Mouse (Mus musculus) myocyte (in vitro differentiated cells): ENCODE data around the gene S100a2. TPM values are rescaled to one million over a fixed set of nuclear protein-coding genes. Genes with fewer than 3 reads are reported as not detected.

Source experiments
- H3K27me3 ChIP-seq: one replicate; pipeline ENCODE4 v1.6.1; 2011; ENCODE audit not compliant: control insufficient read depth, insufficient read depth, insufficient read length
- H3K36me3 ChIP-seq: one replicate; pipeline ENCODE4 v1.6.1; 2011; ENCODE audit not compliant: control insufficient read depth, insufficient read depth
- H3K4me2 ChIP-seq: one replicate; pipeline ENCODE4 v1.6.1; 2011; ENCODE audit warnings: low read depth, control low read depth
- H3K4me3 ChIP-seq: one replicate; pipeline ENCODE4 v1.5.1; 2011; ENCODE audit warnings: mild to moderate bottlenecking, control low read depth, moderate library complexity
- H3K79me2 ChIP-seq: one replicate; pipeline ENCODE4 v1.6.1; 2011; ENCODE audit not compliant: control insufficient read depth, insufficient read depth
- H3ac ChIP-seq: one replicate; pipeline ENCODE4 v1.6.1; 2011; ENCODE audit not compliant: control insufficient read depth, insufficient read length
- CEBPB ChIP-seq: IDR thresholded peaks from 2 replicates; pipeline ENCODE4 v1.6.1; 2011; ENCODE audit warnings: mild to moderate bottlenecking, moderate library complexity; ENCODE audit not compliant: poor library complexity, insufficient read depth, severe bottlenecking
- E2F4 ChIP-seq: IDR thresholded peaks from one replicate; pipeline ENCODE4 v1.6.1; 2011; ENCODE audit warnings: mild to moderate bottlenecking, control low read depth, moderate library complexity; ENCODE audit not compliant: insufficient read depth
- MAX ChIP-seq: IDR thresholded peaks from one replicate; pipeline ENCODE4 v1.6.1; 2011; ENCODE audit warnings: low read depth, mild to moderate bottlenecking, control low read depth
- MYOD1 ChIP-seq, 3 experiments: IDR thresholded peaks; one replicate each; pipeline ENCODE4 v1.6.1; 2011; ENCODE audit warnings: control low read depth in 2 of 3, low read depth in 2 of 3, mild to moderate bottlenecking in 2 of 3, moderate library complexity in 1 of 3; ENCODE audit not compliant: insufficient read length in 2 of 3, control insufficient read depth in 1 of 3
- MYOG ChIP-seq, 3 experiments: IDR thresholded peaks; one replicate each; pipeline ENCODE4 v1.6.1; 2011; ENCODE audit warnings: control low read depth in 2 of 3, low read depth in 2 of 3, mild to moderate bottlenecking in 2 of 3; ENCODE audit not compliant: insufficient read length in 2 of 3, control insufficient read depth in 1 of 3, insufficient read depth in 1 of 3
- POLR2A ChIP-seq: IDR thresholded peaks from one replicate; pipeline ENCODE4 v1.6.1; 2011; ENCODE audit warnings: low read depth, mild to moderate bottlenecking, control low read depth, moderate library complexity; ENCODE audit not compliant: insufficient read length
- POLR2AphosphoS2 ChIP-seq: IDR thresholded peaks from one replicate; pipeline ENCODE4 v1.6.1; 2011; ENCODE audit warnings: low read depth, control low read depth; ENCODE audit not compliant: insufficient read length
- REST ChIP-seq: IDR thresholded peaks from one replicate; pipeline ENCODE4 v1.6.1; 2011; ENCODE audit warnings: mild to moderate bottlenecking, control low read depth, moderate library complexity; ENCODE audit not compliant: insufficient read depth, insufficient read length
- SRF ChIP-seq: IDR thresholded peaks from one replicate; pipeline ENCODE4 v1.6.1; 2011; ENCODE audit warnings: low read depth; ENCODE audit not compliant: control insufficient read depth, insufficient read length
- TCF12 ChIP-seq: IDR thresholded peaks from one replicate; pipeline ENCODE4 v1.6.1; 2011; ENCODE audit warnings: mild to moderate bottlenecking, control low read depth; ENCODE audit not compliant: poor library complexity, insufficient read depth, severe bottlenecking
- TCF3 ChIP-seq: IDR thresholded peaks from one replicate; pipeline ENCODE4 v1.6.1; 2011; ENCODE audit warnings: low read depth, control low read depth; ENCODE audit not compliant: insufficient read length
- USF1 ChIP-seq: IDR thresholded peaks from one replicate; pipeline ENCODE4 v1.6.1; 2011; ENCODE audit warnings: low read depth, mild to moderate bottlenecking, control low read depth, moderate library complexity
- polyA plus RNA-seq: library from polyadenylated mRNA; unstranded; fragments of >200 nt; fragmentation: generic; extraction: Trizol; gene quantifications from one replicate; pipeline ENCODE4 v1.2.1, GENCODE M21; 2012; ENCODE audit warnings: missing spikeins

The S100a2 gene
- polyA plus RNA-seq, 1 experiment: not detected

DNA sequence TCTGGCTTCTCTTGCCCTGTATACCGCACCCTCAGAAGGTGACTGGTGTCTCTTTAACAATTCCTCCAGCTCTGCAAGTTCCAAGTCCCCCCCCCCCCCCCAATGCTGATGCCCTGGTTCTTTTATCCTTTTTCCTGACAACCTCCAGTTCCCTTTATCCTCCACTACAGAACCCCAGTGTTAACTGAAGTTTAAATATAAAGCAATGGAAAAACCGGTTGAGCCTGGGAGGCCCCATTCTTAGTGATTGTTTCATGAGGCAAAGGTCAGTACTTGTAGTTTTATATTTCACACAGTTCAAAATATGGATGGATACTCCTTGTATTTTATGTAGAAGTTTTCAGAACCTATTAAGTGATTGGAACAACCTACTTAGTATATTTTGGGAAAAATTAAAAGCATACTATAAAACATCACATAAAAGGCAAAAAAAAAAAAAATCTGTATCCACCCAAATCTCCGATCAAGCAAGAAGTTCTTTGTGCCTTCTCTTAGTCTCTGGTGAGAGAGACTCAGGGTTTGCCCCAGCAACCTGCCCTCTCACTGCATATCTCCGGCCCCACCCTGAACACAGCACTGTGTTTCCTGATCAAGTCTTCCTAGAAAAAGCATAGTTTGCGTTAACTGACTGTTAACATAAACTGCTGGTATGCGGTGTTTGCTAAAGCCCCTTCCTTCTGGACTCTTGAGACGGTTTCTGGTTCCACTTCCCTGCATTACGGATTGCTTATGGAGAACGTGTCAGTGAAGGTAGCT lies 36.4 kb downstream of the S100a2 start:
- H3K4me2 ChIP-seq: no peak overlapping the region
- H3K79me2 ChIP-seq: no peaks in the 10 kb centered on the region
- no peaks in the 10 kb centered on the region for H3K27me3 ChIP-seq
- H3K36me3 ChIP-seq: no peaks in the 10 kb centered on the region
- H3ac ChIP-seq: no peak overlapping the region
- H3K4me3 ChIP-seq: no peak overlapping the region
- TF ChIP-seq MAX (no peak), TCF3 (no peak), TCF12 (no peak), REST (no peak), POLR2A (no peak), CEBPB (no peak), E2F4 (no peak), USF1 (no peak), POLR2AphosphoS2 (no peak), SRF (no peak), MYOG (IDR thresholded peaks at IDR 0.05; ENCODE audit: control insufficient read depth in 1 of 3, insufficient read depth in 1 of 3, insufficient read length in 2 of 3, low read depth in 2 of 3) (no peak), MYOD1 (IDR thresholded peaks at IDR 0.05; ENCODE audit: control insufficient read depth in 1 of 3, insufficient read length in 2 of 3, low read depth in 2 of 3) (no peak)

DNA sequence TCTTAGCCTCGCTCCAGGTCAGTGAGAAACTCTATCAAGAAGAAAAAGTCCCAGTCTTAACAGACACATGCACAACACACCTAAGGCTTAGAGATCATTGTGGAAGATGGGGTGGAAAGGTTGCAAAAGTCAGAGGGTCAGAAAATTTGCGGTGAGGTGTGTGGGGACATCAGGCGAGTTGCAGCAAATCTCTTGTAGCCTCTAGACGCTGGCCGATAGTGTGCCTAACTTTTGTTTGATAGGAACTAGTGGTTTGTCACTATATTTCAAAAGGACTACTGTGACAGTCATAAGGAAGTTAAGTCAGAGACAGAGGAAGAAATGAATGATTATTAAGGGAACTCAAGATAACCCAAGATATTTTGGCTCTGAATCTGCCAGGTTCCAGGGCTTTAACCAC lies 37.3 kb downstream of the S100a2 start:
- Histone ChIP-seq H3K79me2 (no peaks in the 10 kb centered on the region), H3K36me3 (no peaks in the 10 kb centered on the region), H3ac (no peak overlapping the region), H3K4me3 (no peak overlapping the region), H3K4me2 (no peak overlapping the region), H3K27me3 (no peaks in the 10 kb centered on the region)
- TF ChIP-seq CEBPB (no peak), TCF12 (no peak), MAX (no peak), MYOD1 (IDR thresholded peaks at IDR 0.05; ENCODE audit: control insufficient read depth in 1 of 3, insufficient read length in 2 of 3, low read depth in 2 of 3) (no peak)

DNA sequence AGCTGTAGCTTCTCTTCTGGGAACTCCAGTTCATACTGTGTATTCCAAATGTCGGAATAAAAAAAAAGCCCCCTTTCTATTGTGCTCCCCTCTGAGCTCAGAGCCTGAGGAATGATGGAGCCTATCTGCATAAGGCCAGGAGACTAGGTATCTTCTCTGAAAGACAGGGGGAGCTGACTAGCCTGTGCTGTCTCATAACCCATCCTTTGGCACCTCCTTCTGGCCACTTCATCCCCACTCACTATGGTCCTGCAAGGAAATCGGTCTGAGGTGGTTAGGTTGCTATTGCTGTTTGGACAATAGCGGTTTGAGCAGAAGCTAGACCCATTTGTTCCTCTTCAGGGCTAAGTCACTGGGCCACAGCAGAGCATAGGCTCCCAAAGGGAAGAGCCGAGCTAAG lies 37.8 kb downstream of the S100a2 start:
- Histone ChIP-seq H3K36me3 (no peaks in the 10 kb centered on the region), H3K4me2 (no peak overlapping the region), H3K4me3 (no peak overlapping the region), H3ac (no peak overlapping the region), H3K27me3 (no peaks in the 10 kb centered on the region), H3K79me2 (no peaks in the 10 kb centered on the region)
- TF ChIP-seq MYOG (IDR thresholded peaks at IDR 0.05; ENCODE audit: control insufficient read depth in 1 of 3, insufficient read depth in 1 of 3, insufficient read length in 2 of 3, low read depth in 2 of 3) (no peak), REST (no peak), MAX (no peak), POLR2AphosphoS2 (no peak), USF1 (no peak), SRF (no peak), E2F4 (no peak), CEBPB (no peak), MYOD1 (IDR thresholded peaks at IDR 0.05; ENCODE audit: control insufficient read depth in 1 of 3, insufficient read length in 2 of 3, low read depth in 2 of 3) (no peak), POLR2A (no peak), TCF12 (no peak), TCF3 (no peak)

DNA sequence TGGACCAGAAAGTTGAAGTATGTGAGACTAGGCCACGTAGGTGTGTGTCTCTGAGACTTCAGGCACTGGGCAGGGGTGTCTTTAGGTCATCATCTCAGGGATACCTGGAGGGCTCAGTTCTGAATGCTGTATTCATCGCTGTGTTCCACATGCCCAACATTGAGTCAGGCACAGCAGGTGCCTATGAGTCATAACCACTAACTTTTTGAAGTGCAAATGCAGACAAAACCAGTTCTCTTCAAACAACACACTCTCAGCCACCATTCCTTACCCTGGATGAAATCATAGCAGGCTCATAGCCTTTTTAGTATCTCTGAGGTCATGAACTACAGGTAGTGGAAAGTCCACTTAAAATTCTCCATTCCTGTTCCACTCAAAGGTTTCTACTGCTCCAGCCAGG lies 39.3 kb downstream of the S100a2 start:
- no peaks in the 10 kb centered on the region for H3K36me3 ChIP-seq
- no peak overlapping the region for H3ac ChIP-seq
- no peak overlapping the region for H3K4me3 ChIP-seq
- no peaks in the 10 kb centered on the region for H3K79me2 ChIP-seq
- TF ChIP-seq POLR2AphosphoS2: no peak
- TF ChIP-seq TCF12: no peak
- TF ChIP-seq E2F4: no peak
- TF ChIP-seq MYOD1 (IDR thresholded peaks at IDR 0.05; ENCODE audit: control insufficient read depth in 1 of 3, insufficient read length in 2 of 3, low read depth in 2 of 3): no peak
- TF ChIP-seq SRF: no peak
- TF ChIP-seq REST: no peak
- no peak for TF ChIP-seq USF1
- TF ChIP-seq MYOG (IDR thresholded peaks at IDR 0.05; ENCODE audit: control insufficient read depth in 1 of 3, insufficient read depth in 1 of 3, insufficient read length in 2 of 3, low read depth in 2 of 3): no peak
- TF ChIP-seq POLR2A: no peak
- TF ChIP-seq MAX: no peak
- no peak for TF ChIP-seq TCF3
- TF ChIP-seq CEBPB: no peak
- H3K27me3 ChIP-seq: no peaks in the 10 kb centered on the region
- H3K4me2 ChIP-seq: no peak overlapping the region

- Histone ChIP-seq H3K36me3 (no peaks in the 10 kb centered on the region), H3K4me2 (no peak overlapping the region), H3K79me2 (no peaks in the 10 kb centered on the region), H3ac (no peak overlapping the region), H3K4me3 (no peak overlapping the region), H3K27me3 (no peaks in the 10 kb centered on the region)
- TF ChIP-seq MYOD1 (IDR thresholded peaks at IDR 0.05; ENCODE audit: control insufficient read depth in 1 of 3, insufficient read length in 2 of 3, low read depth in 2 of 3): no peak
These were observed 41.9 kb downstream of the S100a2 start for GRCm38 (mm10) chr3:90631984-90632383.
